Mouse (Mus musculus) liver, embryonic 11.5 days (tissue): ENCODE measurements around the gene Krtap9-5. TPM values are rescaled to one million over a fixed set of nuclear protein-coding genes. Genes with fewer than 3 reads are reported as not detected.

Source experiments
- ATAC-seq: fragments of 200-750 bp; cut with Nextera tagmentation; replicated peaks from 2 replicates; pipeline ENCODE4 v1.8.0; 2017; ENCODE audit warnings: moderate number of reproducible peaks, mild to moderate bottlenecking, moderate TSS enrichment, moderate library complexity; ENCODE audit not compliant: low FRiP score
- DNase-seq: peaks from one replicate; pipeline ENCODE4 v3.0.0-alpha.2; 2017; ENCODE audit warnings: low spot score
- H3K27ac ChIP-seq: fragments of 300-500 bp; sonication (generic); 2 replicates; pipeline ENCODE4 v1.5.1; 2014; ENCODE audit warnings: mild to moderate bottlenecking, low read depth, low read length, control low read depth
- H3K27me3 ChIP-seq: fragments of 300-500 bp; sonication (generic); replicated peaks from 2 replicates; pipeline ENCODE4 v1.6.1; 2014; ENCODE audit warnings: low read length, mixed read lengths; ENCODE audit not compliant: control insufficient read depth, insufficient read depth
- H3K36me3 ChIP-seq: fragments of 300-500 bp; sonication (generic); 2 replicates; pipeline ENCODE4 v1.6.1; 2014; ENCODE audit warnings: mild to moderate bottlenecking, low read length, moderate library complexity, mixed read lengths; ENCODE audit not compliant: control insufficient read depth, insufficient read depth
- H3K4me1 ChIP-seq: fragments of 300-500 bp; sonication (generic); replicated peaks from 2 replicates; pipeline ENCODE4 v1.6.1; 2014; ENCODE audit warnings: low read length, mixed read lengths; ENCODE audit not compliant: control insufficient read depth, insufficient read depth
- H3K4me2 ChIP-seq: fragments of 300-500 bp; sonication (generic); 2 replicates; pipeline ENCODE4 v1.6.1; 2014; ENCODE audit warnings: mild to moderate bottlenecking, control low read depth, moderate library complexity
- H3K4me3 ChIP-seq: fragments of 300-500 bp; sonication (generic); 2 replicates; pipeline ENCODE4 v1.5.1; 2014; ENCODE audit warnings: low read depth, low read length, control low read depth
- H3K9ac ChIP-seq: fragments of 300-500 bp; sonication (generic); 2 replicates; pipeline ENCODE4 v1.6.1; 2014; ENCODE audit warnings: low read depth, low read length, control low read depth
- H3K9me3 ChIP-seq: fragments of 300-500 bp; sonication (generic); 2 replicates; pipeline ENCODE4 v1.6.1; 2016; ENCODE audit warnings: low read length, inconsistent platforms, mixed read lengths; ENCODE audit not compliant: control insufficient read depth
- WGBS: fragments of 180-500 bp; shearing (Covaris S2); extraction: QIAGEN DNeasy Blood & Tissue Kit; methylation state at CpG from one replicate; pipeline ENCODE4 v1.1.7; 2014; 5-methylcytosine and 5-hydroxymethylcytosine counted together
- polyA plus RNA-seq: library from polyadenylated mRNA; unstranded; fragments of >200 nt; fragmentation: Nextera tagmentation; extraction: Ambion mirVana; gene quantifications from 2 replicates; pipeline ENCODE4 v1.2.1, GENCODE M21; 2014

Gene Krtap9-5
- polyA plus RNA-seq, 1 experiment from 2014 or later, result not detected

- H3K9ac ChIP-seq, result no peak overlapping the region
- H3K4me1 ChIP-seq, result no peaks in the 10 kb centered on the region
- DNase-seq (no peak), ATAC-seq (no peak)
- H3K4me3 ChIP-seq, result no peak overlapping the region
- no peak overlapping the region for H3K4me2 ChIP-seq
- H3K36me3 ChIP-seq, result no peaks in the 10 kb centered on the region
- H3K9me3 ChIP-seq, result no peaks in the 10 kb centered on the region
- H3K27me3 ChIP-seq, result no peaks in the 10 kb centered on the region
- no peak overlapping the region for H3K27ac ChIP-seq
- 88% methylated on average over 1 of the region's 1 CpGs for WGBS
These were observed 35.2 kb downstream of the Krtap9-5 start for GRCm38 (mm10) chr11:99983442-99983841.

GRCm38 (mm10) chr11:99985291-99986092 is 37.2 kb downstream of the Krtap9-5 start:
- Histone ChIP-seq H3K9ac (no peak overlapping the region), H3K27me3 (no peaks in the 10 kb centered on the region), H3K4me2 (no peak overlapping the region), H3K27ac (no peak overlapping the region), H3K9me3 (no peaks in the 10 kb centered on the region), H3K4me3 (no peak overlapping the region), H3K36me3 (no peaks in the 10 kb centered on the region), H3K4me1 (no peaks in the 10 kb centered on the region)
- DNase-seq (no peak), ATAC-seq (no peak)
- WGBS, result 82% methylated on average over 20 of the region's 20 CpGs

GRCm38 (mm10) chr11:99986180-99986647 is 37.9 kb downstream of the Krtap9-5 start, which contains the start of gene Krtap16-1:
Gene Krtap16-1, minus strand, starts transcription at chr11:99986597.
- DNase-seq (no peak), ATAC-seq (no peak)
- H3K9me3 ChIP-seq, result no peaks in the 10 kb centered on the region

GRCm38 (mm10) chr11:99988530-99988929 is 40.3 kb downstream of the Krtap9-5 start:
- 89% methylated on average over 3 of the region's 3 CpGs for WGBS
- Histone ChIP-seq H3K36me3 (no peaks in the 10 kb centered on the region), H3K4me2 (no peak overlapping the region), H3K9me3 (no peaks in the 10 kb centered on the region), H3K4me1 (no peaks in the 10 kb centered on the region), H3K27ac (no peak overlapping the region), H3K9ac (no peak overlapping the region), H3K27me3 (no peaks in the 10 kb centered on the region), H3K4me3 (no peak overlapping the region)
- no peak for DNase-seq
- ATAC-seq, result no peak

More at GRCm38 (mm10) chr11:99986180-99986647, 37.9 kb downstream of the Krtap9-5 start, which contains the start of gene Krtap16-1:
- Histone ChIP-seq H3K36me3 (no peaks in the 10 kb centered on the region), H3K4me2 (no peak within 1 kb of the TSS), H3K9ac (no peak within 1 kb of the TSS), H3K27me3 (no peaks in the 10 kb centered on the region), H3K27ac (no peak within 1 kb of the TSS), H3K4me1 (no peaks in the 10 kb centered on the region), H3K4me3 (no peak within 1 kb of the TSS)
- 83% methylated on average over 8 of the region's 8 CpGs for WGBS

GRCm38 (mm10) chr11:99989881-99990405 is 41.7 kb downstream of the Krtap9-5 start:
- DNase-seq (no peak), ATAC-seq (no peak)
- H3K27me3 ChIP-seq, result no peaks in the 10 kb centered on the region
- H3K4me3 ChIP-seq, result no peak overlapping the region
- H3K9ac ChIP-seq, result no peak overlapping the region
- no peaks in the 10 kb centered on the region for H3K9me3 ChIP-seq
- no peak overlapping the region for H3K4me2 ChIP-seq
- no peaks in the 10 kb centered on the region for H3K36me3 ChIP-seq
- H3K27ac ChIP-seq, result no peak overlapping the region
- no peaks in the 10 kb centered on the region for H3K4me1 ChIP-seq
- WGBS, result 71% methylated on average over 6 of the region's 6 CpGs

- Histone ChIP-seq H3K9ac (no peak overlapping the region), H3K4me2 (no peak overlapping the region), H3K9me3 (no peaks in the 10 kb centered on the region), H3K27me3 (no peaks in the 10 kb centered on the region), H3K36me3 (no peaks in the 10 kb centered on the region), H3K4me1 (no peaks in the 10 kb centered on the region), H3K27ac (no peak overlapping the region), H3K4me3 (no peak overlapping the region)
- DNase-seq (no peak), ATAC-seq (no peak)
- 79% methylated on average over 3 of the region's 3 CpGs for WGBS
These were observed 42.3 kb downstream of the Krtap9-5 start for GRCm38 (mm10) chr11:99990571-99990970.

- Histone ChIP-seq H3K4me2 (no peak within 1 kb of the TSS), H3K9me3 (no peaks in the 10 kb centered on the region), H3K27me3 (no peaks in the 10 kb centered on the region), H3K36me3 (no peaks in the 10 kb centered on the region), H3K27ac (no peak within 1 kb of the TSS), H3K4me3 (no peak within 1 kb of the TSS), H3K9ac (no peak within 1 kb of the TSS), H3K4me1 (no peaks in the 10 kb centered on the region)
- no peak for DNase-seq
- WGBS, result 27% methylated on average over 25 of the region's 26 CpGs
- ATAC-seq, result no peak
These were observed 45.5 kb downstream of the Krtap9-5 start, which contains the start of gene Krtap17-1 for GRCm38 (mm10) chr11:99993620-99994383. Gene Krtap17-1, minus strand, starts transcription at chr11:99993994.

- Histone ChIP-seq H3K36me3 (no peaks in the 10 kb centered on the region), H3K4me2 (no peak overlapping the region), H3K27me3 (no peaks in the 10 kb centered on the region), H3K9me3 (no peaks in the 10 kb centered on the region), H3K9ac (no peak overlapping the region), H3K4me1 (no peaks in the 10 kb centered on the region), H3K27ac (no peak overlapping the region), H3K4me3 (no peak overlapping the region)
- no peak for DNase-seq
- no peak for ATAC-seq
- WGBS, result 57% methylated on average over 4 of the region's 4 CpGs
These were observed 46.0 kb downstream of the Krtap9-5 start for GRCm38 (mm10) chr11:99994384-99994661.
